Mouse (Mus musculus): ENCODE measurements around the gene Terb1.

The Terb1 gene

DNA sequence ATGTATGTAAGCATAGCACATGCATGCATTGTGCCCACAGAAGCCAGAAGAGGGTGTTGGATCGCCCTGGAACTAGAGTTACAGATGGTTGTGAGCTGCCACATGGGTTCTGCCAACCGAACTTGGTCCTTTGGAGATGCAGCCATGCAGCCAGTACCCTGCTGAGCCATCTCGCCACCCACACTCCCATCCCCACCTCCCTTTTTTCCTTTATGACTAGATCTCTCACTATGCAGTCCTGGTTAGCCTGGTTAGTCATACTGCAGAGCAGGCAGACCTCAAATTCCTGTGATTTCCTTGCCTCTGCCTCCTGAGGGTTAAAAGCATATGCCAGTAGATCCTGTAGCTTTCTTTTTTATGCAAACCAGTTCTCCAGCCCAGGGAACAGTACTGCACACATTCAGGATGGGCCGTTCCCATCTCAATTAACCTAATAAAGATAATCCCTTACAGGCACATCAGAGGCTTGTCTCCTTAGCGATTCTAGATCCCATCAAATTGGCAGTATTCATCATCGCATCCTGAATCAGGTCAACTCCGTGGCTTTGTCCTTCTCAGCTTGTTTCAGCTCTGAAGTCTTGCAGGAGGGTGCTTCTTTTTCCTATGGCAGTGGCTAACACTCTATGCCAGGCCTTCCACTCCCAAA is 99.0 kb downstream of the Terb1 start:
- peak; percentile 55 for DNase-seq

DNA sequence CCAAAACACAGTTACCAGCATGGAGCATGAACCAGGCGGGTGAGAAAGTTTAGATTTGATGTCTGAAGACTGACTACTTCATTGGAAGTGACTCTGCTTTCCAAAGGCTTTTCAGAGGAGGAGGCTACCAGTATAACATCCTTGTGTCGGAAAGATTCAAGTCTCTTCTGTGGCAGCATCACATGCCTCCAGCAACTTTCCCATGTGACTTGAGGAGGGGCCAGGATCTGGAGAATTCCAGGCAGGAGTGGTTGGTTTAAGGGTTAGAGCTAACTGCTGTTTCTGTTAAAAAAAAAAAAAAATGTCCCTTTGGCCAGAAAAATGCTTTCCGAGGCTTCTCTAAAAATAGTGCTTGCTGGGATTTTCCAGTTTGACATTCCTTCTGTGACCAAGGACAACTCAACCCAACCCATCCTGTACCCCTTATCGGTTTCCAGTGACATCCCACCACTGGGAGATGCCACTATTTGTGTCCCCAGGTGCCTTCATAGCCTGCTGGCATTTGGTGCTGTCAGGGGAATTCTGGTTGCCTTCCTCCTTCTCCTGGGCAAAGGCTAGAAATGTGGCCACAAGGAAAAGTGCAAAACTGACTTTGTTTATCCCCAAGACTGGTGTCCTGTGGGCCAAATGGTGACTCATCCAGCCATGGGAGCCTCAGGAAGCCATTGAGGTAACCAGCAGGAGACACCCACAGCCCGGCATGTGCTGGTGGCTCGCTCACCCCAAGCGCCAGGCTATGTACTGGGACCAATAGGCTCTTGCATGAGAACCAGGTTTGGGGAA is 101.2 kb downstream of the Terb1 start:
- DNase-seq, result no peak

DNA sequence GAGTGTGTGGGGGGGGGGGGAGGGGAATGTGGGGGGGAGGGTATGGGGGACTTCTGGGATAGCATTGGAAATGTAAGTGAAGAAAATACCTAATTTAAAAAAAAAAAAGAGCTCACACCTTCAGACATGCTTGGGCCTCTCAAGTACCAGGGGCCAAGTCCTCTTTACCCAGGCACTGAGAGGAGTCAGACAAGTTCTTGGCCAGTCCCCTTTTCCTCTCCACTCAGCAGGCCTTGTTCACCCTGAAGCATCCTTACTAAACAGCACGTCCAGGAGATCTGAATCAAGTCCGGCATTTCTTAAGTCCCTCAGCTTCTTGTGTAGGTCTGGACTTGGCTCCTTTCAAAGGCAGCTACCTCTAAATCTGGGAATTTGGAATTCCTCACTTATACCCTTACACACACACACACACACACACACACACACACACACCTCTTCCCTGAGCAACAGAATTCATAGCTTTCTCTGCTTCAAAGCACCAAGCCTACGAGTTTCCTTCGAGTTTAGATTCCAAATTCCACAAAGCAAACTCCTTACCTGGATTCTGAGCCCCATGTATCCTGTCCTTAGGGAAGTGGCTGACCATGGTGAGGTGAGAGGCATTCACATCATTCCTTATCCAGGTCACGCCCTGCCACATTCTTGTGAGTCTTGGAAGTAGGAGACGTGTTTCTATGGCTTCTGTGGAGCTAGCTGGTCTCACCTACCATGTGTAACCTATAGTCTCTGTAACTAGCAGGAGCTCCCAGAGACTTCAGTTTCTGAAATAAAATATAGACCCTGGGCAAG is 103.2 kb downstream of the Terb1 start:
- no peak for DNase-seq

DNA sequence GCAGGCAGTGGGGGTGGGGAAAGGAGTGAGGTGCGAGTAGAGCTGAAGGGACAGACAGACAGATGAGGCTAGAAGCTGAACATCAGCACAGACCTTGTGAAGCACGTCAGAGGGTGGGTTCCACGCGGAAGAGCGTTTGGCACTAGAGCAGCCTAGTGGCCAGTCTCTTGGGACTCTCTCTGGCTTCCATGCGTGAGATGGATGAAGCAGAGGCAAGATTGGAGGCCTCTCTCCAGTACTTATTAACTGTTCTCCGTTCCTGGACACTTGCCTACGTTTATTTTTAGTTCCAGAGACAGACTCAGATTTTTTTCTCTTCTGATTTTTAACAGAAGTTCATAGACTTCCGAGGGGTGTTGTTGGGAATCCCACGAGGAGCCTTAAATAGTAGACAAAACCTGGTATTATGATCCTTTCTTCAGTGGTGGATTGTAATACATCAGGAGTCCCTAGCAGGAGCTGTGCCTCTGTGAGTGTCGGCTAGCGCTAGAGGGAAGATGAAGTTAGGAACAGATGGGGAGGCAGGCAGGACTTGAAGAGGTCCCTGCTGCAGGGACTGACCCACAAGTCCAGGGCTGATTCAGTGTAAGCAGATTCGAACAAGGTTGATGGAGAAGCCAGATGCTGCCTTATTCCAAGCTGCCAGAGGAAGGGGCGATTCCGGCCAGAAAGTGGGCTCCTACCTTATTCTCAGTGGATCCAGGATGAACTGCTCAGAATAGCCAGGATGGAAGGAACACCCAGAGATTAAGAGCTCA is 104.1 kb downstream of the Terb1 start:
- no peak for DNase-seq

DNA sequence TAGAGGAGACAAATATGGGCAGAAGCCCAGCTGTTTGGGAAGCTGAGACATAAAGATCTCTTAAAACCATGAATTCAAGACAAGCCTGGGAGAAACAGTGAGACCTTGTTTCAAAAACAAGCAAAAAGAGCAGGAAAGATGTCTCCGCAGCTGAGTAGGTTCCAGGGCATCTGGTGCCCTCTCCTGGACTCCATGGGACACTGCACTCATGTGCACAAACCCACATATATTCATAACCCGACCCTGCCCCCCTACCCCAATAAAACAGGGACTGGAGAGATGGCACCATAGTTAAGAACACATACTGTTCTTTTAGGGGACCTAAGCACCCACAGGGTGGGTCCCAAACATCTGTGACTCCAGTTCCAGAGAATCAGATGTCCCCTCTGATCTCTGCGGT is 106.1 kb downstream of the Terb1 start:
- no peak for DNase-seq
